Mouse (Mus musculus) right cerebral cortex, adult 2 months (tissue): ENCODE measurements at regions not wholly inside any gene's neighbourhood (a gene's known extent, or its start where the extent isn't known, plus 50 kb on each side); places are given as distances from the start of the nearest gene placed in this dataset.
"Not testable (repeated sequence)": the region's sequence is repeated elsewhere in the genome, so short reads cannot be mapped to it uniquely, and the experiment has no call there.

Source experiments
- DNase-seq, 2 experiments: peaks; one replicate each; pipeline ENCODE4 v3.0.0; 2021 to 2022; ENCODE audit warnings: low spot score in 2 of 2

DNA sequence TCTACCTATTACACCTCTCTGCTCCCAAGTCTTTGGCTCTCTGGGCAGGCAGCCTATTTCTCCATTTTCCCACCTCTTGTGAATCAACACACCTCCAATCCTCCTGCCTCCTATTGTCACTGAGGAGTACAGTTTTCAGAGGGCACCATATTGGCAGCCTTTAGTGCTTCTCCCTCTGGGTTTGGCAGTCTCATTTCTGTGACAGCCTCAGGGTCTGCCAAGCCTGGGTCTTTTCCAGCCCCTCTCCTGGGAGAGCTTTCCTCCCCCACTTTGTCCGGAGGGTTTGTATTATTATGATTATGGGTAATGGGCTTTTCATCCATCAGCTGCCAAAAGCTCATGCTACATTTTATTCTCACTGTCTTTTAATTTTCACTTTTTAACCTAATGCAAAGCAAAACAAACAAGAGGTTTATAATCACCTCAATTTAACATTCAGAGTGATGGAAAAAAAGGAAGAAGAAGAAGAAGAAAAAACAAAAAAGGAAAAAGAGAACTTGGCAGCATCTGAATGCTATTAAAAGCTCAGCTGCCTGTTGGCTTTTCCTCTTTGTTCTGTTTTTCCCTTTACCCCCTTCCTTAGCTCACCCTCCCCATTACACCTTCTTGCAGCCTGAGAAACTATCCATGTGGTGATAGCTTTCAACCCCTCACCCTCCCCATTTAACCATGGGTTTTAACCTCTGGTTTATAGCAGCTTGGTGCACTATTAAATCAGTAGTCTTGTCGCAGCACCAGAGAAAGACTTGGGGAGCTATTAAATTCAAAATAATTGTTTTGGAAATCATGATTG, 790.5 kb upstream of the Cdh8 start:
- DNase-seq: no peak

DNA sequence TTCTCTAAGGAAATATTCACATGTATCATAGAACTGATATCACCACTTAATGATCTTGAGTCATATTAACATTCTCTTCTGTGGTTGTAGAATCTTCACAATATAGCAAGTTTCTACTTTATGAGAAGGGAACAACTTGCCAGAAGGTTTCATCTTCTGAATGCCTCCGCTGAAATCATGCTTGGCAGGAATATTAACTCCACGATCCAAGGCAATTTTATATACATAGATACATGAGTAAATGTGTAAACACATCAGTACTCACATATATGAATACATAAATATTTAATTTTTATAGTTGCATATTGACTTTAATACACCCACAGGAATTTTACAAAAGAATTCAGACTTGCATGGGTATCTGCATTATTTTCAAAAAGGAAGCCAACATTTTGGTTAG, 777.0 kb upstream of the Cdh8 start:
- no peak for DNase-seq

DNA sequence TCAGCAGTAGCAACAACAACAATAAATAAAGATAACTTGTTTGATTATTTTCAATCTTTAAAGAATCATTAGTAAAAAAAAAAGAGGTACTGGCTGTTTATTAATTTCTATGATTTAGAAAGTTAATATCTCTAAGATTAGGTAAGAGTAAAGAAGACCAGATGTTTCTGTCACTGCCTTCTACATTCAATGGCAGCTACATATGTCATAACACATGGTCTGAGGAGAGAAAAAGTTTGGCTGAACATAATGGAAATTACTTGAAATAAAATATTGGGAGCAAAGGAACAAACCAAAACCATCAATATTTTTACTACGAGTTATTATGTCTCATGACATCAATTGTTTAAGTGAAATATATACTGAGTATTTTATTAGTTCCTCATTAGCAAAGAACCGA, 774.4 kb upstream of the Cdh8 start:
- no peak for DNase-seq

DNA sequence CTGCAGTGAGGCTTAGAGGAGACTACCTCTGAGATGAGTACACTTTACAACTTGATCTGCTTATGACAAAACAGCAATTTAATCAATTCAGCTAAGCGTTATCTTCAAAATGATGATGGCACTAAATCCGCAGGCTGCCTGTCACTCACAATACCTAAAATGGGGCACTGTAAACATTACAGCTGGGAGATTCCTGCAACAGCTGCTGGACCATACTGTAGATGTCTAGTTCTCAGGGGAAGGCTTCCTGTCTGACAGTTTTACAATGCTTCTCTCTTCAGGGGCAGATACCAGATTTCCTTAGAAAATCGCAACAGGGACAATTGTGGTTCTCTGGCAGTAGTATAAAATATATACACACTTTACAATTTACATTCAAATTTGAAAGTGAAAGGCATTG, 771.7 kb upstream of the Cdh8 start:
- no peak for DNase-seq

DNA sequence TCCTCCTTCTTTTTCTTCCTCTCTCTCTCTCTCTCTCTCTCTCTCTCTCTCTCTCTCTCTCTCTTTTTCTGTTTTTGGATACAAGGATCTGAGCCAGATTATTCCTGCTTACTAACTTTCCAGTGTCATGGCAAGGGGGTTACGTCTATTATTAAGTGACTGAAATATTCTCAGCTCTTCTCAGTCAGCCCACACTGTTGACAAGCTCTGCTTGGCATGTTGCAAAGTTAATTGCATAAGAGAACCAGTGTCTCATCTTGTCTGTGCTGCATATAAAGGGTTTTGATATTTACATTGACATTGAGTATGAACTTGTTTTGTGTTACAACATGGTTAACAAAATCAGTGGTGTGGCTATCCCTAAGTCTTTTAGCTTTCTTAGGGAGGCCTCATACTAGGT, 760.2 kb upstream of the Cdh8 start:
- DNase-seq: no peak

DNA sequence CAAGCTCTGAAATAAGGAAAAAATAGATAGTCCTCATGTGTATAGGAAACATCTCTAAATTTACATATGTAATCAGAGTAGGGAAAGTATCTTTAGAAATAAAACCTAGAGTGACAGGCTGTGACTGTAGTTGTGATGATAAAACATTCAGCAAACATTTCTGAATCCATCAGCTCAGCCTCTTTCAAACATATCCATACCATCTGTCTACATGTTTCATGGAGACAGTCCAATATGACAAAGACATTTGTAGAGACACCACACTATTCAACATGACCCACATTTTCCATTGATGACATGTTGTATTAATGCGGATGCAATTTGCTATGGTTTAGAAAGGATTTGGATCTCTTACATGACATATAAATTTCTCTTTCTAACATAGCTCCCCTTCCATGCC, 729.1 kb upstream of the Cdh8 start:
- DNase-seq: no peak

DNA sequence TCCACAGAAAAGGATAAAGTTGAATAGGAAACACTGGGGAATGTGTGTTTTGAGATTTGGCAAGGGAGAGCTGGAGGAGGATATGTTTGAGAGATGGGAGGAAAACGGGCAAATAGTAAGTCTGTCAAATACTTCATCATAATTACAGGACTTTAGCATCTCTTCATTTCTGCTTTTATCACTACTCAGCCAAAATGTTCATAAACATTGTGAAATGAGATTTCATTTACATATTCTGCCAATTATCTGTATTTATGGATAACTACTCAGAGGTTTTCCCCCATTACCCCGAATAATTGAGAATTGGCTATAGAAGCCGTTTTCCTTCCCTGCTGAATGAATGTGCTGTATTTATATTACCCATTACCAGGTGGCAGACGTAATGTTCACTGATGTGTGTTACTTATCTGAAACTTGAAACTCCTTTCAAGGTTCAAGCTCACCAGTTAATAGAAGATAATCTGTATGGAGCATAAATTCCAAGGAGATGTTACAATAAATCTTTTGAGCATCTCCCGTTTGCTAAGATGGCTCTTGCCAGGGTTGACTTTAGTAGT, 727.9 kb upstream of the Cdh8 start:
- DNase-seq: no peak

DNA sequence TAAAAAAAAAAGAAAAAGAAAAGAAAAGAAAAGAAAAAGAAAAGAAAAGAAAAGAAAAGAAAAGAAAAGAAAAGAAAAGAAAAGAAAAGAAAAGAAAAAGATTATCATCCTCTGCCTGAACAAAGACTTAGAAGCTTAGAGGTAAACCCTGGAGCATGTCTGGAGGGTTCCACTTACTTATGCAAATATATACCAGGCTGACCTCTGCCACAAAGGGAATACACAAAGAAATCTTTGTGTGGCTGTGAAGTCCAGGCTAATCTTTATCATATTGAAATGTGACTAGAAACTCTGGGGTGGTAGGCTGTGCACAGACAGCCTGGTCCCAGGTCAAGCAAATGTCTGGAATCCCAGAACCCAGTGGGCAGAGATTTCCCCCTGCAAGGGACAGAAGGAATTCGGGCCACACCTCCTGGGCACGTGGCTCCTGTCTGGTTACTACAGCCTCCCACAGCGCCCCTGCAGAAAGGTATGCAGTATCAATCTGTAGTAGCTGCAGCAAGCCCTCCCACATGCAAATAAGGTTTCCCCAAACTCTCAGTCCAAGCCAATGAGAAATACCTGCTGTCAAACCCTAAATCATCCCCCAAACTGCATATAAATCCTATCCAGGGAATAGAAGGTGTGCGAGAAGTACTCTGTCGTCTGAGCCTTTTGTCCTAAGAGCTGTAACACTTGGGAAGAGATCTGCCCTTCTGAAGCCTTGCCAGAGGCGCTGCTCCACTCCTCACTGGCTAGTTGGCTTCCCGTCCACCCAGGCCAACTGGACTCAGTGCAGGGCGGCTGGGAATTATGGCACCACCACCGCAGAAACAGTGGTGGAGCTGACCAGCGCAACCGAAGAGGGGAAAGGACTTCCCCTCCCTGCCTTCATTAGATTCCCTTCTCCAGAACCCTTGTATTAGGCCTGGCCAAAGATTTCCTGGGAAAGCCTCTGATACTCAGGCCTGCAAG, 688.4 kb upstream of the Cdh8 start:
- no peak for DNase-seq

DNA sequence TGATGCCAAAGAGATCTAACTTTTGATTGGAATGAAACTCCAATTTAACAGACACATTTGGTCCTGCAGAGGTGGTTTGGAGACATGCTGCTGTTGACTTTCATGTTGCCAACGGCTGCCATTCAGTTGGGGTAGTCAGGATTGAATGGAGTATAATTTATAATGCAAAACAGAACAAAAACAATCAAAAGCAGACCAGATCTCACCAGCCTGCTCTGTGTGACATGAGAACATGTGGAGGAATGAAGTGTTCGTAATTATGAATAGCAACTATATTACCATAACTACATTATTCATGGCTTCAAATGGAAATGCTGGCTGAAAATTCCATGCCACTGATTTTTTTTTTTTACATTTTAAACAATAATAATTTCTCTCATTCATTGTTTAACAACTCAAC, 685.7 kb upstream of the Cdh8 start:
- no peak for DNase-seq

DNA sequence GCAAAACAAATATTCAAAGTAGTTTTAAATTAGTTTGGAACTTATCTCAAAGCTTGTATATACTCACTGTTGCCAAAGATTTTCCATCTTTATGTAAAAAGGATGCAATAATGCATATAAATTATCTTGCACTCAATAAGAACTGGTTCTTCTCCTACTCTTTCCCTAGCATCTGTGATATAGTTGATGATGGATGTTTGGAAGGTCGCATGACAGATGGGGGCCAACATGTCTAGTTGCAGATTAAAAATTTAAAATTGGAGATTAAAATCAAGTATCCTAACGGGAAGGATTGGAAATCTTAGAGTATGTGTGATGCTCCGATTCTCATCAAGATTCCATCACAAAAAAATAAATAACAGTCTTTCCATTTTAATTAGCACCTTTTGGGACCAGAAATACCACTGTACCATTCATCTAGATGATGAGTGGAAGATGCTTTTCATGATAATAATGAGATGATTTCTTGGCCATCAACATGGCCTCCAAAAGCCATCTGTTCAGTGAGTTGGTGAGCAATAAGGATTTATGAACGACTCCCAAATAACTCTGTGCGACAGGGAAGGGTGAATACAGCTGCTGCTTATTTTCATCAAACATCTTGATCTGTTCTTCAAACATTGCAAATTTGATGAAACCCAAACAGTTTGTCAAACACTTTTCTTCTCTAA, 655.9 kb upstream of the Cdh8 start:
- no peak for DNase-seq

DNA sequence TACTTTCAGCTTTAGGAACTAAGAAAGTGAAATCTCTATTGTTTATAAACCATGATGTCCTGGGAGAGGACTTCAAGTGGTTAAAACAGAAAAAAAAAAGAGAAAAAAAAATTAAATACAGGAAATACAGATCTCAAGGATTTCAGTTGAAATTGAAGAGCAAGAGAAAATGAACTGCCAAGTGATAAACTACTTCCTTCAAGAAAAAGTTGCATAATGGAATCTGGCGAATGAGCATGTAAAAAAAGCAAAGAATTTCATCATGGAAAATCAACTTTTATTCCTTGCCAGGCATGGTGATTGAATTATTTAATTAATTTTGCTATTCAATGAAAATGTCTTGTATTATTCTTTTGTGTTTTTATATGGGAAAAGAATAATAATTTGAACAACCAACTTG, 653.5 kb upstream of the Cdh8 start:
- DNase-seq: no peak

DNA sequence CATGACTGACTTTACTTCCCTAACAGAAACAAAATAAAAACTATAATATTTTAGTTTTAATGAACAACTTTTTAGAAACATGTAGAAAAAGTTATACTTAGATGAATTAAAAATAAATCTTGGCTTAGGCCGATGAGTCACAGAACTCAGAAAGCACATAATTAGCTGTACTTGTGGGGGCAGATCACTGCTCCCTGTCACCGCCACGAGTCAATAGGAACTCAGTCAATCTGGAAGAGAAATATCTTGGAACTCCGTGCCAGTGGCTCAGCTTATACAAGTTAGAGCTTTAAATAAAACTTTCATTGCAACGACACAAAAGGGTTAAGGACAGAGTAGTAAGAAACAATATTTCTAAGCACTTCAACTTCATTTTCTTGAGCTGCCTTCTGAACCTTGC, 622.7 kb upstream of the Cdh8 start:
- peak; percentile 30 to 38 for DNase-seq

DNA sequence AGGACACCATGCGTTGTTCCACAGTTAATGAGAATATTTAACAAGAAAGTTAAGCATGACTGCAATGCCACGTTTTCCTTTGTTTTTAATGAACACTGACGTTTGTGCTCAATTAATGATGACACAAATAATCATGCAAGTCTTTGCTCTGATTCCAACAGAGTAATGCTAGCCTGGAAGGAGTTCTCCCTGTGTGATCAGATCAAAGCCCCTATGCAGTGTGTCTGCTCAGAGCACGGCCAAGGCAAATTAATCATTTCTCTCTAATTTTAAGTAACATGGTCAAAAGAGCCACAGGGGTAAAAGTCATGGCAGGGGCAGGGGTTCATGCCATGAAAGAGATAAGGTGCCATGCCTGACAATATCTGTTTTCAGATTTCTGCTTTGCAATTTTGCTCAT, 618.2 kb upstream of the Cdh8 start:
- no peak for DNase-seq

DNA sequence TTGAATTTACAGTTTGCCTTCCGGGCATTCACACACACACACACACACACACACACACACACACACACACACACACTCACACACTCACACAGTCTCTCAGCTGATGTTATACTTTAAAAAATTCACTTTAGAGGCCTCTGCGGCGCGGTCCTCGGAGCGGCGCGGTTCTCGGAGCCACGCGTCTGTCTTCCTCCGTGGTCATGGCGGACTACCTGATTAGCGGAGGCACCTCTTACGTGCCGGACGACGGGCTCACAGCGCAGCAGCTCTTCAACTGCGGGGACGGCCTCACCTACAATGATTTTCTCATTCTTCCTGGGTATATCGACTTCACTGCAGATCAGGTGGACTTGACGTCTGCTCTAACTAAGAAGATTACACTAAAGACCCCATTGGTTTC, 614.1 kb upstream of the Cdh8 start:
- DNase-seq: not testable (repeated sequence)

DNA sequence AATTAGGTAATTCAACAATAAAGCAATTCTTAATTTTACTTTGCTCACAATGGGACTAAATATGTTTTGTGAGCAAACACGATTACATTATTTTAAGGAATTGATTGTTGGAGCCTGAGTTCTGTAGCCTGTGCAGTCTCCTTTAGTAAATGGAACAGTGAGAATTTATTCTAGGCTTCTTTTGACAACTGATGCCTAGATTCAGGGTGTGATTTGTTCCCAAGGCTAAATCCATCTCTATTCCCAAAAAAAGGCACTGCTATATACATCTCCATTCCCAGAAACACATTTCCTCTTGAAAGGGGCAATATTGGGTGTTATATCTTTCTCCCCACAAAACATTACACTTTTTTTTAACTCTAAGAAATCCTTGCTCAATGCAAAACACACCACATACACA, 599.4 kb upstream of the Cdh8 start:
- DNase-seq: no peak

DNA sequence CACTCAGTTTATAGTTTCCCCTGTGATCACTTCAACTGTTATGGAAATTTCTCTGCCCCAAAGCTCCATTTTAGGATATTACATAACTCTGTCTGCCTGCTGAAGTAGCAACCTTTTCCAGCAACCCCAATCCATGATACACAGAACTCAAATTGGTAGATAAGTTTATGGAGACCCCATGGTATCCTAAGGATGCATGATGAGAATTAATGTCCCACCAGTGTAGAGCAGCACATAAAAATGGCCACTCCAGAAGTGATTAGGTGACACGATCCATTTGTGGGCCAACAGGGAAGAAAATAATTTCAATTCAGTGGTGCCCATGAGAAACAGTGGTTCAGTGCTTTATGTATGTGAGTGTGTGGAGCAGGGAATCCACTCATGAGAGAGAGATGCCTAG, 583.3 kb upstream of the Cdh8 start:
- DNase-seq: no peak

DNA sequence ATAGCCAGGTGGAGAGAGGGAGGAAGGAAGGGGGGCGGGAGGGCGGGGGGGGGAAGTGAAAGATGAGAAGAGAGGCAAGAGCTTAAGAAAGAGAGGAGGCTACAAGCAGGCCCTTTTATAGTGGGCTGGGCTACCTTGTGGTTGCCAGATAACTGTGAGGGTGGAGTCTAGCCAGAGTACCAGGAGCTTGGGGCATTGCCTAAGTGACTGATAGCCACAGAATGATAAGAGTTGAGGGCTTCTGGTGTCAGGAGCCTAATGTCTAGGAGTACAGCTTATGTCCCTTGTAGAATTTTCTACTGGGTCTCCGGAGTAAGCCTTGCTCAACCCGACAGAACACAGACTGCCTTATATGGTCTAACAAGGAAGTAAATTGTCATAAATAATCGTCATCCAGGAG, 567.4 kb upstream of the Cdh8 start:
- no peak for DNase-seq

DNA sequence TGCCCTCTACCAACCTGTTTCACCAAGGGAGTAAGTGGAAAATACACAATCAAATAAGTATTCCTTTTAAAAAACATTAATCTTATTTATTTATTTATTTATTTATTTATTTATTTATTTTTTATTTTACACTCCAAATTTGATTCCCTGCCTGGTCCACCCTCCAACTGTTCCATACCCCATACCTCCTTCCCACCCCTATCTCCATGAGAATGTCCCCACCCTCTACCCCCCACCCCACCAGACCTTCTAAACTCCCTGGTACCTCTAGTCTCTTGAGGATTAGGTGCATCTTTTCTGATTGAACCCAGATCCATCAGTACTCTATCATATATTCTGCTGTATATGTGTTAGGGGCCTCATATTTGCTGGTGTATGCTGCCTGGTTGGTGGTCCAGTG, 538.4 kb upstream of the Cdh8 start:
- no peak for DNase-seq

DNA sequence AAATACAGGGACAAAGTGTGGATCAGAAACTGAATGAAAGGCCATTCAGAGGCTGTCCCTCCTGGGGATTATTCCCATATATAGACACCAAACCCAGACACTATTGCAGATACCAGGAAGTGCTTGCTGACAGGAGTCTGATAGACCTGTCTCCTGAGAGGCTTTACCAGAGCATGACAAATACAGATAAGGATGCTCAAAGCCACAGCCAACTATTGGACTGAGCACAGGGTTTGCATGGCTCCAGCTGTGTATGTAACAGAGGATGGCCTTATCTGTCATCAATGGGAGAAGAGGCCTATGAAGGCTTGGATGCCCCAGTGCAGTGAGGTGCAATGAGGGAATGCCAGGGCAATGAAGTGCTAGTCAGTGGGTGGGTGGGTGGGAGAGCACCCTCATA, 537.6 kb upstream of the Cdh8 start:
- no peak for DNase-seq

DNA sequence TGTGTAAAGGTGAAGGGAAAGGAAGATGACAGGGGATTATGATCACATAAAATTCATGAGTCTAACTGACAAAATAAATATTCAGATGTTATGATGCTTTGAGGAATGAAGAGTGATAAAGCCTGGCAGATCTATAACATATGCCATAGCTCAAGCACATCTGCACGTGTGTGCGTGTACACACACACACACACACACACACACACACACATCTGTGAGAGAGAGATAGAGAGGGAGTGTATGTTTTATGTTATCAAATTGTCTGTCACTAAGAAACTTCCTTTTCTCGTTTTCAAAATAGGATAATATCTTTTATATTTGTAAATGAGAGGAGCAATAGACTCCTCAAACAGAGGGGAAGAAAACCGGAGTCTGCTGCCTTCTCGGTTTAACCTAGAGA, 516.9 kb upstream of the Cdh8 start:
- DNase-seq: no peak
